1 mouse cellular context compared by ENCODE assay signal in the genomic region with DNA sequence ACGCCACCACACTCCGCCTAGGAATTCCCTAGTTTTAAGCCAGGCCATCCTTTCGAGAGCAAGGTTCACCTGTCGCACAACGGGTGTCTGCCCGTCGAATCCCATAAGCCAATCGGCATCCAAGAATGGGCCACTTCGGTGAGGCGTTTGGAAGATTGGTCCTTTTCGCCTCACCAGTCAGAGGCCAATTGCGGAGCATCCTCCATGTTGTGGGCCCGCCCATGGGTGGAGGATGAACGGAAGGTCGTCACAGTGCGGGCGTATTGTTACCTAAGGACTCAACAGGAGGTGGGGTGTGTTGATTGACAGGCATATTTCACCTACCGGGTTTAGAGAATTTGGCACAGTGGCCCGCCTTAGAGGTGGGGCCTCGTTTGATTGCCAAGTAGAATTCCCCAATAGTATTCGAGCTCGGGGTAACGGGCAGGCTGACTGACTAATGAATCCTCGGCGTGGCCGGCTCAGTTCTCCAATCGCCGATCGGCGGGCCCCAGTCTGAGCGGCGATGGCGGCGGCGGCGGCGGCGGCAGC.
TF ChIP-seq lines count a peak whose summit lies in the region.

No protein-coding gene starts in this region.

TF ChIP-seq in CH12.LX, 34 proteins besides CTCF, POLR2A, EP300 and RAD21:
- TF ChIP-seq NRF1 (IDR thresholded peaks at IDR 0.05; ENCODE audit: low read depth, low read length), result no peak
- no peak for TF ChIP-seq TCF12 (IDR thresholded peaks at IDR 0.05; ENCODE audit: low read depth, low read length)
- no peak for TF ChIP-seq MXI1 (IDR thresholded peaks at IDR 0.05; ENCODE audit: low read depth, low read length)
- TF ChIP-seq TBP (conservative IDR thresholded peaks at IDR 0.05; ENCODE audit: low read depth, low read length), result peak; percentile 85
